Mouse (Mus musculus): ENCODE data around the gene R3hdml.
A peak's percentile ranks its signal among the peaks of the same experiment; 100 is the strongest.
"Not testable (repeated sequence)": the region's sequence is repeated elsewhere in the genome, so short reads cannot be mapped to it uniquely, and the experiment has no call there.

R3hdml gene

GRCm38 (mm10) chr2:163492018-163492417 lies at the start of gene R3hdml:
Gene R3hdml, plus strand, starts transcription at chr2:163492318.
- DNase-seq = no peak

DNA sequence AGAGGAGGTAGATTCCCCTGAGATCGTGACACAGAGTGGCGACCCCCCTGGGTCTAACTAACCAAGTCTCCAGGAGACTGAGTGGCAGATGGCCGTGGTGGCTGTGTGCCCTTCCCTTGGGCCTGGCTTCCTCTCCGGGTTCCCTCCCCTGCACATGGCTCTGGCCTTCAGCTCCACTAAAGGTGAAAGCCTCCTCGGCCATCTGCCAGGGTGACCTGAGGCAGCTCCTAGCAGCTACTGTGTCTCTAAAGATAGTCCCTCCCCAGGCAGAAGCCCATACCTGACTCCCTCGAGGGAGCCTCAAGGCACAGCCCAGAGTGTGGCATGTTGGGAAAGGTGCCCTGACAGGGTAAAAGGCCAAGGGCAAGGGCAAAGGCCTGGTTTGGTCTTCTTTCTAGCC lies 48.6 kb upstream of the R3hdml start:
- no peak for DNase-seq

- no peak for DNase-seq
Observed at GRCm38 (mm10) chr2:163444017-163444416, 48.1 kb upstream of the R3hdml start.

GRCm38 (mm10) chr2:163447375-163447774 lies 44.7 kb upstream of the R3hdml start:
- DNase-seq = no peak

GRCm38 (mm10) chr2:163449276-163449675 lies 42.8 kb upstream of the R3hdml start:
- DNase-seq = no peak

DNA sequence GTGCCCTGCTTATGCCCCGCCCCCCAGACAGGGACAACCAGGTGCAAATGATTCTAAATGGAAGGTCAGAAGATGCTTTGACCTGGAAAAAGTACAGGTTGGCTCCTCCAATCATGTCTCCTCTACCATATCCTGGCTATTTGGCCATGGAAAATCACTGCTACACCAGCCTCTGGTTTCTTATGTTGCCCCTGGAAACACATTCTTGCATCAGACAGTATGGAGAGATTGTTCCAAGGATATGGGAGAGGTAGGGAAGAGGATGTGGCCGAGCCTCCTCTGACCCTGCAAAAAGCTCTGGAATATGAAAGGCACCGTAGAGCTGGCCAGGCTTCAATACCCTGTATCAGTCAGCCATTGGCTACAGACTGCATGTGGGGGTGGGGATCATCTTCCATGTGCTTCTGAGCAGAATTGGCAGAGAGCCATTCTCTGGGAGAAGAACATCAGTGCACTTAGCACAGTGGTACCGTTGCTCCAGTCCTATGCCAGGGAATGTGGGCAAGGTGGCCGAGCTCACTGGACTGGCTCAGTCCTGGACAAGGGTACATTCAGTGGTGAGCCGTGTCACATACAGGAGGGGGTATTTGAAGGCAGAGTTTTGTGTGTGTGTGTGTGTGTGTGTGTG lies 41.3 kb upstream of the R3hdml start:
- no peak for DNase-seq

- DNase-seq = no peak
Observed at GRCm38 (mm10) chr2:163452738-163453137, 39.4 kb upstream of the R3hdml start.

- DNase-seq = no peak
Observed at GRCm38 (mm10) chr2:163453378-163453777, 38.7 kb upstream of the R3hdml start.

GRCm38 (mm10) chr2:163458539-163459265 lies 33.4 kb upstream of the R3hdml start:
- DNase-seq = no peak

DNA sequence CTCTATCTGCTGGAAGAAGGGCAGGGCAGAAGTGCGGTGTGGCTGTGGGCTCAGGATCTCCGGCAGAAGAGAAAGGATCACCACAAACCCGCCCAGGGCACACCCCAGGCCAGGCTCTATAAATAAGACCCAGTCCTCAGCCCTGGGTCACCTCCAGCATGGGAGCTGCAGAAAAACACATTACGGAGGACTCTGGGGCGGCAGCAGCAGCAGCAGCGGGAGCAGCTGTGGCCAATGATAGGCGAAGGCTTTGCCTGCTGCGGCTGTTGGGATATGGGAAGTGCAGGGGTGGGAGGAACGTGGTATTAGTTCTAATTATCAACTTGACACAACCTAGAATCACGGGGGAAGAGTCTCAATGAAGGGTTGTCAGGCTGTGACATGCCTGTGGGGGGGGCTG lies 32.7 kb upstream of the R3hdml start:
- DNase-seq = no peak

GRCm38 (mm10) chr2:163460622-163461021 lies 31.5 kb upstream of the R3hdml start:
- no peak for DNase-seq

DNA sequence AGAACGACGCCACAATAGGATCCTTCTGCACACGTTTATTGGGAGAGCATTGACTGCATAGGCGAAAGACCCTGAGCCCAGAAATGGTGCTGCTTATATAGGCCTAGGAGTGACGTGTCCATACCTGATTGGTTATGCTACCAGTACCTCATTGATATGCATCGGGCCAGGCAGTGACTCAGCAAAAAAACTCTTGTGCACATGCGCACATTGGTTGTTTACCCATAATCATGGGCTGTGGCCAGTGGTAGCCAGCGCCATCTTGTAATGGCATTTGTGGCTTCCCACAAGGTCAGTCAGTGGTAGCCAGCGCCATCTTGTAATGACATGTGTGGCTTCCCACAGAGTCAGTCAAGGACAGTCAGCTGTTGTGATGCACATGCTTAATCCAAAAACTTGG lies 30.8 kb upstream of the R3hdml start:
- not testable (repeated sequence) for DNase-seq

DNA sequence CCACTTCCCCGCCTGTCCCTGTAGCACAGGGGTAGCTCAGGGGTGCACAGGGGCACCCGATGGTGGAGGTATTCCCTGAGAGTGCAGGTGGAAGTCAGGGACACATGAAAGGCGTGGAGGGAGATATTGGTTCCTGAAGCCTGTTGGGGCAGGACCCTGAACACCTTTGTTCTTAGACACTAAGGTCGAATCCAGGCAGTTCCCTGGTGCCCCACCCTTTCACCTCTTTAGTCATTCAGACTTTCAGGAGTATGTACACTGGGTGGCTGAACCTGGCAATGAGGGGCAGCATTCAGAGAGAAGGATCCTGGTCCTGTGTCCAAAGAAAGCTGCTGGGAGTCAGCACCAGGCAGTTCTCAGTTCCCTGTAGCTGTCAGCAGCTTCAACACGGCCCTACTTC lies 29.7 kb upstream of the R3hdml start:
- DNase-seq = no peak

DNA sequence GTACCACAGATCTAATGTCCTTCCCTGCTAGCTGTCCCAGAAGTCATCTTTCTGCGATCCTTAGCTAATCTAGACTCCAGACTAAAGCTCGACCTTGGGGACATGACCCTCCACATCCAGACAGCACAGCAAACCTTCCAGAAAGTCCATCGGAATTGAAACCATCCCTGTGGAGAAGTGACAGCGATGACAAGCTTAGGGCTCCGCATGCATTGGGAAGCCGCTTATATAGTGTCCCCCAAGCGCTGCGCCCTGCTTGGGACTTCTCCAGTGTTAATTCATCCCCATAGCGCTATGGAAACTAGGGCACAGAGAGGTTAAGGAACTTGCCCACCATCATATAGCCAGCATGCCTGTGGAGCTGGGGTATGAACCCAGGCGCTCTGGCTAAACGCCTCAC lies 29.3 kb upstream of the R3hdml start:
- DNase-seq = no peak

DNA sequence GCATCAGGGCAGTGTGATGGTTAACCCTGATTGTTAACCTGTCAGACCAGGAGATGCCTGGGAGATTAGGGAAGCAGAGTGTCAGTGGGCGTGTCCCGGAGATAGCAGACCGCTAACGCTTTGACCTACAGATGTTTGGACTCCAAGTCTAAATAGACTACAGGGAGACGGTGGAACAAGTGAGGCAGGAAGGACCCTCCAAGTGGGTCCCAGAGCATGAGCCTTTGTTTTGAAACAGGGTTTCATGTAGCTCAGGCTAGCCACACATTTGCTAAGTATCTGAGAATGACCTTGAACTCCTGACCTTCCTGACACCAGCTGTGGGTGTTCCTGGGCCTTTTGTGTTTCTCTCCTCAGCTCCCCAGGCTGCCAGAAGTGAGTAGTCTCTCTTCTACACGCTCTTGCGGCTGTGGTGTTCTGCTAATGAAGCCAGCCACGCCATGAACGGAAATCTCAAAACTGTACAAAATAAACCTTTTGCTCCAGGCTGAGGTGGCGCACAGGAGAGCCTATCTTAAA lies 28.8 kb upstream of the R3hdml start:
- no peak for DNase-seq

GRCm38 (mm10) chr2:163463998-163464397 lies 28.1 kb upstream of the R3hdml start:
- DNase-seq = no peak

DNA sequence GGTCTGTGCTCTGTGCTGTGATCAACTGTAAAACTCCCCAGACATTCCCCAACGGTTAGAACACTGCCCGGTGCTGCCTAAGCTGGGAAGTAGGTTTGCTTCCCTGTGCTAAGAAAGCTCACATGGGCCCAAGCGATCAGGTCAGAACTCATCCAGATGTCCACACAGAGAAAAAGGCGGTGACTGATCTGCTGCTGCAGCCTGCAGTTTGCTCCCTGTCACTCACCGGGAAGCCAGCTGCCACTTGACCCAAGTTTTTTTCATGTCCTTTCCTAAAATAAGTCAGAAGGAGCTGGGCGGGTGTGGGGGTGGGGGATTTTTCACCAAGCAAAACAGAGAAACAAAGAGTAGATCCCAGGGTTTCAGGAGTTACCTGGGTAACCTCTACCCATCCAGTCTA lies 27.6 kb upstream of the R3hdml start:
- DNase-seq = no peak

GRCm38 (mm10) chr2:163466771-163467170 lies 25.3 kb upstream of the R3hdml start:
- no peak for DNase-seq

DNA sequence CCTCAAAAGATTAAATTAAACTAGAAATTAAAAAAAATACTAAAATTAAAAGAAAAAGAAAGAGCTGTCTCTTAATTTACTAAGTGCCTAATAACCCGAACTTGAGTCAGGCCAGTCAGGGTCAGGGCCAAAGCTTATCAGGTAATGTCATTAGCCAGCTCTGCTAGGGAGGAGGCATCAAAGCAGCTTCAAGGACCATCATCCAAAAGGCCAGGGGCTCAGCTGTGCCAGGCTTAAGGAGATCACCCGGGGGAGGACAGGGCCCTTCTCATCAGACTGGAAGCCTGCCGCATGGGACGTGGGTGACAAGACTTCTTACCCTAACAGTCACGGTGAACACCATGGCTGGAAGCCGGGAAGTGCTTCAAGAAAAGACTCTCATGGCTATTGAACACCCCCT lies 24.5 kb upstream of the R3hdml start:
- no peak for DNase-seq

GRCm38 (mm10) chr2:163468866-163469265 lies 23.3 kb upstream of the R3hdml start:
- no peak for DNase-seq

GRCm38 (mm10) chr2:163469711-163470110 lies 22.4 kb upstream of the R3hdml start:
- DNase-seq = no peak

GRCm38 (mm10) chr2:163471136-163471535 lies 21.0 kb upstream of the R3hdml start:
- no peak for DNase-seq

DNA sequence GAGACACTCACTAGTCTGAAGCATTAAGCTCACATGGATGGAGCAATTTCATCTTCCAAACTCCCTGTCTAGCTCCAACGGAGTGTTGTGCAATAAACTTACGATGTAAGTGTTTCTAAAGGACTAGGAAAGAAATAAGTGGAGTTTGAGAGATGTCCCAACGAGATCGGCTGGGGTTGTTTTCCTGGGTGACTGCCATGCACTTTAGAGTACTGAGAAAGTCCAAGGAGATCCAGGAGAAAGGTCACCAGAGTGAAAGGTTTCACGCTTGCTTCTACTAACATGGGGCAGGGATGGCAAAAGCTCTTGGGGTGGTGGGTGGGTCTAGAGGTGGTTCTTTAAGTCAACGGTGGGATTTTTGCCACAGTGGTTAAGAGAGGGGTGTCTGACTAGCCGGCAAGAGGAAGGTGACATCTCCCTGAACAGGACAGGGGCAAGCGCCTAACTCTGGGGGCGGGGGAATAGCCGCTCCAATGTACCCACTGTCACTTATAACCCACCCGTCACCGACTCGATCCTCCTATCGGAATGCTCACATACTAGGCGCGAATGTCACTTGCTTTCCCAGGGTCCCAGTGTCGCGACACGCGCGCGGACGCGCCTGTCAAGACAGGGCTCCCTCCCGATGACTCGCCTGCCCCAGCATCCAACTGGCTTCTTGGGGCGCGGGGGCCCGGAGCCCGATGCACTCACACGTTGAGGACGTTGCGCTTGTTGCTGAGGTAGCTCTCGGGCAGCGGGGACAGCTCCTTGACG lies 20.2 kb upstream of the R3hdml start:
- no peak for DNase-seq

- DNase-seq = peak; percentile 95 to 96
Observed at GRCm38 (mm10) chr2:163472466-163472851, 19.7 kb upstream of the R3hdml start, which contains the start of gene Fitm2. Gene Fitm2, minus strand, starts transcription at chr2:163472629.
